Mouse (Mus musculus) layer of hippocampus, adult 18-20 months (tissue): ENCODE data around the gene Dnah7c. TPM values are rescaled to one million over a fixed set of nuclear protein-coding genes. Genes with fewer than 3 reads are reported as not detected.

Experiments used
- DNase-seq, 2 experiments: peaks; one replicate each; pipeline ENCODE4 v3.0.0; 2022; ENCODE audit warnings: low spot score in 2 of 2
- total RNA-seq, 2 experiments: library from RNA; stranded (reverse); gene quantifications; 2 replicates each; pipeline ENCODE4 v1.2.3; 2021

The Dnah7c gene
- total RNA-seq, 2 experiments from 2014 or later = 0.61 to 0.64 TPM

GRCm38 (mm10) chr1:46853317-46854035 is 428.1 kb downstream of the Dnah7c start:
- DNase-seq = peak; percentile 97 to 99

DNA sequence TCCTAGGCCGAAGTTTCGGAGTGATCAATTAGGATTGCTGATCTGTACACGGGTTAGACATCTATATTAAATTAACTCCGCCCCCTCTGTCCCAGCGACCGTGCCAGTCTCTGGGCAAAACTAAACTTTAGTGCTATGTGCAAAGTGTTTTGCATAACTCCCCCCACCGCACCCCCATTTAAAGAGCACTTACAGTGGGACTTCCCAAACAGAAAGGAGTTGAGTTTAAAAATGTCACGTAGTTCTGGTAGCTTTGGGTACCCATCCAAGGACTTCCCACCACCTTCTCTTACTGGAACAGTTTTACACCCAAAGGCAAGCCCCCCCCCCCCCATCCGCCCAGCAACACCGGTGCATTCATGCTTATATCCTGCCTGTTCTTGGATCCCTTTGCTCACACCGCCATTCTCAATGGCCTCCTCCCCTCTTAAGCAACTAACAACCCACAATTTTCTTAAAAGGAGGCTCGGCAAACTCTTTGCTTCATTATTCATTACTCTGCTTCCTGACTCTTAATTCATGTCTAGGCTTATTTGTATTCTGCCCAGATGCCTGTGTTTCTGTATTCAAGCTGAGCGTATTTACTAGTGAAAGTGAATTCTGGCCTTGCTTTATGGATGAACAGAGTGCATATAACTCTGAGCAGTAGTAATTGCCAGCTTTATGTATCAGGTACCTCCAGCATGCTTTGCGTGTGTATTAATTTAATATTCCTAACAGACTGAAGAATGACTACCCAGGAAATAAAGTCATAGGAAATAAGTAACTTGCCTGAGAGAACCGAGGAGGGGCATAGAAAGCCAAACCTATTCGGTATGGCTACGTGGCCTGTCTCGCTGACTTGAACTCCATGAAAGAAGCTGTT is 428.9 kb downstream of the Dnah7c start:
- peak in 1 of 2 experiments; percentile 41 for DNase-seq

GRCm38 (mm10) chr1:46856498-46856897 is 431.1 kb downstream of the Dnah7c start:
- DNase-seq = no peak
